Comparison of ENCODE assay signal across 8 mouse cellular contexts in the genomic region with DNA sequence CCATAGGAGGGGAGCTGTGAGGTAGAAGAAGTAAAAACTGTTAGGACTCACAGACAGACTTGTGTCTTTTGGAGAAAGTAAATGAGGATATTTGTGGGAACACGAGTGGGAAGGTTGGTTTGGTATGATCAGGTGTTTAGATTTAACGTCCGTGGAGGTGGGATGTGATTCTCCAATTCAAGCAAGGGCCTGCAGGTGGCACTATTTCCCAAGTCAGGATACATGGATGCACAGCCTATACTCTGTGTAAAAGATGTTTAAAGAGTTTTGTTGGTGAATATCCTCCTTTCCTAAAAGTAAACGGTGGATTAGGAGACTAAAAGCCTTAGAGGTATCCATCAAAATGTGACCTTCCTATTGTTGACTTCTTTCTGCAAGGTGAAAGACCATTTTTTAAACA. TPM values are rescaled to one million over a fixed set of nuclear protein-coding genes. Genes with fewer than 3 reads are reported as not detected.
DNase-seq lines count a peak whose midpoint lies in the region; ATAC-seq and TF ChIP-seq lines count a peak whose summit lies in the region.

No protein-coding gene starts in this region.

- H3K9me3 ChIP-seq in heart, embryonic 10.5 days: no peaks in the 10 kb centered on the region
- no peaks in the 10 kb centered on the region for H3K9me3 ChIP-seq in midbrain, postnatal 0 days (ENCODE audit: low read length)

- no peak overlapping the region for H3K9ac ChIP-seq in midbrain, postnatal 0 days (replicated peaks; ENCODE audit: low read length, poor library complexity, severe bottlenecking)

- ATAC-seq in midbrain, postnatal 0 days (ENCODE audit: low FRiP score): no peak

- H3K4me2 ChIP-seq in midbrain, postnatal 0 days (ENCODE audit: low read depth, low read length, poor library complexity, severe bottlenecking): no peak overlapping the region

- no peaks in the 10 kb centered on the region for H3K4me1 ChIP-seq in heart, embryonic 10.5 days
- H3K4me1 ChIP-seq in midbrain, postnatal 0 days (ENCODE audit: insufficient read depth, low read length): no peaks in the 10 kb centered on the region

- 9% methylated on average over 4 of the region's 4 CpGs for WGBS in heart, embryonic 10.5 days
- WGBS in midbrain, postnatal 0 days: 5% methylated on average over 4 of the region's 4 CpGs

- H3K27ac ChIP-seq in heart, embryonic 10.5 days: no peak overlapping the region
- H3K27ac ChIP-seq in left cerebral cortex, adult 2 months: no peak overlapping the region
- H3K27ac ChIP-seq in midbrain, postnatal 0 days (ENCODE audit: low read depth, low read length): no peak overlapping the region

- no peaks in the 10 kb centered on the region for H3K27me3 ChIP-seq in heart, embryonic 10.5 days (ENCODE audit: insufficient read depth, poor library complexity, severe bottlenecking)
- H3K27me3 ChIP-seq in midbrain, postnatal 0 days (ENCODE audit: insufficient read depth, low read length): no peaks in the 10 kb centered on the region

- H3K4me3 ChIP-seq in heart, embryonic 10.5 days: no peak overlapping the region
- no peak overlapping the region for H3K4me3 ChIP-seq in left cerebral cortex, adult 2 months
- H3K4me3 ChIP-seq in midbrain, postnatal 0 days (ENCODE audit: low read depth, low read length): no peak overlapping the region

- H3K36me3 ChIP-seq in heart, embryonic 10.5 days: no peaks in the 10 kb centered on the region
- no peaks in the 10 kb centered on the region for H3K36me3 ChIP-seq in midbrain, postnatal 0 days (ENCODE audit: insufficient read depth, low read length)

- peak; percentile 43 to 61 for DNase-seq in heart, postnatal 14 days
- DNase-seq in heart, embryonic 10.5 days (ENCODE audit: low spot score): no peak
- peak; percentile 44 for DNase-seq in ES-CJ7 (ENCODE audit: low read depth, low spot score)
- DNase-seq in cerebellum, adult 9-10 months: peak; percentile 64
- peak; percentile 14 for DNase-seq in gastrocnemius, postnatal 14 days
- peak; percentile 63 to 77 for DNase-seq in left cerebral cortex, adult 2 months (ENCODE audit: extremely low spot score in 1 of 2, low spot score in 2 of 2)
- peak; percentile 48 for DNase-seq in midbrain, postnatal 0 days (ENCODE audit: low spot score)
- peak; percentile 31 to 38 for DNase-seq in urinary bladder, postnatal 36 days (ENCODE audit: low spot score in 2 of 2)

- intact Hi-C loops in heart, postnatal 14 days (cut with DNase I): loop anchor here (1.0 to 5.0 kb wide), 3 partner anchors 39 to 341 kb away; no protein-coding TSS in a partner anchor
- intact Hi-C loops in gastrocnemius, postnatal 14 days (cut with DNase I; ENCODE audit: low total_unique reads): loop anchor here (5.0 to 10.0 kb wide), 2 partner anchors 39 to 352 kb away; no protein-coding TSS in a partner anchor
- intact Hi-C loops in left cerebral cortex, adult 2 months (cut with DNase I): loop anchor here (2.0 kb wide), 2 partner anchors 278 to 342 kb away; no protein-coding TSS in a partner anchor

- TF ChIP-seq CTCF in left cerebral cortex, adult 2 months (IDR thresholded peaks at IDR 0.05): peak; percentile 82
- TF ChIP-seq CTCF in midbrain, postnatal 0 days (IDR thresholded peaks at IDR 0.05): peak; percentile 79

RNA-seq across cellular contexts. Expression of a gene that starts 17.1 kb away (rescaled TPM):
- 1 to 10 TPM; 1.6 to 1.7 TPM for total RNA-seq in heart, postnatal 14 days (2021)
- polyA plus RNA-seq in heart, embryonic 10.5 days (2016; fragmentation: Nextera tagmentation; extraction: Ambion mirVana): 18.6 and 20.2 TPM in 2 replicates
- 1 to 10 TPM in 1 of 2 experiments, under 1 TPM in 1; 0.55 to 1.1 TPM for total RNA-seq in gastrocnemius, postnatal 14 days (2021)
- 1 to 10 TPM; 3.8 TPM for total RNA-seq in left cerebral cortex, adult 2 months (2021)
- total RNA-seq in midbrain, postnatal 0 days (2014; rRNA removed): 5.8 and 5.9 TPM in 2 replicates
- 10.1 and 10.4 TPM in 2 replicates for polyA plus RNA-seq in midbrain, postnatal 0 days (2015; fragmentation: Nextera tagmentation; extraction: Ambion mirVana)
